Mouse (Mus musculus): Measurements from ENCODE around the gene Mcub. TPM values are rescaled to one million over a fixed set of nuclear protein-coding genes. Genes with fewer than 3 reads are reported as not detected.

Mcub gene
- total RNA-seq, 2 experiments from 2014 or later: 1.2 to 1.4 TPM

GRCm38 (mm10) chr3:129981756-129982155 is 11.8 kb upstream of the Mcub start:
- Histone ChIP-seq H3K27ac (no peak overlapping the region), H3K4me3 (no peak overlapping the region)
- DNase-seq (ENCODE audit: extremely low spot score in 1 of 2, low spot score in 2 of 2): no peak
- intact Hi-C loops (cut with DNase I): no loop called here
- TF ChIP-seq CTCF (IDR thresholded peaks at IDR 0.05): no peak

GRCm38 (mm10) chr3:129979510-129979909 is 9.5 kb upstream of the Mcub start:
- TF ChIP-seq CTCF (IDR thresholded peaks at IDR 0.05): no peak
- intact Hi-C loops (cut with DNase I): no loop called here
- Histone ChIP-seq H3K27ac (no peak overlapping the region), H3K4me3 (no peak overlapping the region)
- DNase-seq (ENCODE audit: extremely low spot score in 1 of 2, low spot score in 2 of 2): no peak

- no peak for DNase-seq (ENCODE audit: extremely low spot score in 1 of 2, low spot score in 2 of 2)
- no peak overlapping the region for H3K4me3 ChIP-seq
Observed at GRCm38 (mm10) chr3:129978716-129979115, 8.7 kb upstream of the Mcub start.

GRCm38 (mm10) chr3:129976317-129976716 is 6.3 kb upstream of the Mcub start:
- DNase-seq (ENCODE audit: extremely low spot score in 1 of 2, low spot score in 2 of 2): no peak
- no peak for TF ChIP-seq CTCF (IDR thresholded peaks at IDR 0.05)
- Histone ChIP-seq H3K27ac (no peak overlapping the region), H3K4me3 (no peak overlapping the region)
- intact Hi-C loops (cut with DNase I): no loop called here

More at GRCm38 (mm10) chr3:129978716-129979115, 8.7 kb upstream of the Mcub start:
- intact Hi-C loops (cut with DNase I): no loop called here
- no peak overlapping the region for H3K27ac ChIP-seq
- no peak for TF ChIP-seq CTCF (IDR thresholded peaks at IDR 0.05)

GRCm38 (mm10) chr3:129970529-129971515 is 816 bp upstream of the Mcub start:
- TF ChIP-seq CTCF (IDR thresholded peaks at IDR 0.05): no peak
- no peak for DNase-seq (ENCODE audit: extremely low spot score in 1 of 2, low spot score in 2 of 2)
- Histone ChIP-seq H3K4me3 (peak overlapping the region; percentile 55; the same call in 1 of the 2 replicates), H3K27ac (no peak overlapping the region)
- intact Hi-C loops (cut with DNase I): no loop called here

GRCm38 (mm10) chr3:129969031-129969430 is 975 bp downstream of the Mcub start:
- no peak for DNase-seq (ENCODE audit: extremely low spot score in 1 of 2, low spot score in 2 of 2)
- H3K27ac ChIP-seq: no peak overlapping the region
- peak overlapping the region; percentile 55; the same call in 1 of the 2 replicates for H3K4me3 ChIP-seq
- intact Hi-C loops (cut with DNase I): loop anchor here (5.0 kb wide), 1 partner anchor 52 kb away; no protein-coding TSS in a partner anchor
- TF ChIP-seq CTCF (IDR thresholded peaks at IDR 0.05): no peak

DNA sequence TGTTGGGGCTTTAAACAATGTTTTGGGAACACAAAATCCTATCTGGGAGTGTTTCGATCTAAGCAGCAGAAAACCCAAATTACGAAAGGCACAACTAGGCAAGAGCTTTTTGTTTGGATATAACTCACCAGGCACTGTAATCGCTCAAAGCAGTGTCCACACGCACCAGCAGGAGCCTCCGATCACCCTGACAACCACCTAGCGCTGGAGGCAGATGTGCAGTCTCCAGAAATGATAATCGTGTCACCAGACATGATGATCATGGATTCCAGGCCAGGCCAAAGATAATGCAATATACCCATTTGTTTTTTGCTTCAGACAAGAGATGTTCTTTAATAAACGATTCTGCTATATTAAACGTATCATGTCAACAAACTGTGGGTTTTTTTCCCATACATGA is 2.1 kb downstream of the Mcub start:
- intact Hi-C loops (cut with DNase I): loop anchor here (5.0 kb wide), 1 partner anchor 51 kb away; no protein-coding TSS in a partner anchor
- DNase-seq (ENCODE audit: extremely low spot score in 1 of 2, low spot score in 2 of 2): no peak
- H3K27ac ChIP-seq: no peak overlapping the region
- TF ChIP-seq CTCF (IDR thresholded peaks at IDR 0.05): no peak
- H3K4me3 ChIP-seq: no peak overlapping the region

- TF ChIP-seq CTCF (IDR thresholded peaks at IDR 0.05): no peak
- DNase-seq (ENCODE audit: extremely low spot score in 1 of 2, low spot score in 2 of 2): no peak
- H3K4me3 ChIP-seq: no peak overlapping the region
- H3K27ac ChIP-seq: no peak overlapping the region
- intact Hi-C loops (cut with DNase I): loop anchor here (5.0 kb wide), 1 partner anchor 47 kb away; no protein-coding TSS in a partner anchor
Observed at GRCm38 (mm10) chr3:129964681-129965080, 5.3 kb downstream of the Mcub start.

GRCm38 (mm10) chr3:129962533-129962932 is 7.5 kb downstream of the Mcub start:
- TF ChIP-seq CTCF (IDR thresholded peaks at IDR 0.05): no peak
- no peak overlapping the region for H3K27ac ChIP-seq
- DNase-seq (ENCODE audit: extremely low spot score in 1 of 2, low spot score in 2 of 2): no peak
- H3K4me3 ChIP-seq: no peak overlapping the region
- intact Hi-C loops (cut with DNase I): no loop called here

DNA sequence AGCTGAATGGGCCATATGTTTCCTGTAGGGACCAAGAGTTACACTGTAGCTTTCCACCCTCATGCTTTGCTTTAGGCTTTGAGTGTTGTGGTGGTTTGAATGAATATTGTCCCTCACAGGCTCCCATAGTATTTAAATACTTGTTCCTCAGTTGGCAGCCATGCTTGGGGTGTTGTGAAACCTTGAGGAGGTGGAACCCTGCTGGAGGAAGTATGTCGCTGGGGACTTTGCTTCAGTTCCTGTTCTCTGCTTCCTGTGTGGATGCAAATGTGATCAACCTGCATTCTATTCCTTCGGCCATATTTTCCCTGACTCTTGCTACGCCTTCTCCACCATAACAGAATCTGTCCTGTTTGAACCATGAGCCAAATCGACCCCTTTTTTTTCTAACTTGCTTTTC is 16.7 kb downstream of the Mcub start:
- intact Hi-C loops (cut with DNase I): no loop called here
- DNase-seq (ENCODE audit: extremely low spot score in 1 of 2, low spot score in 2 of 2): no peak
- TF ChIP-seq CTCF (IDR thresholded peaks at IDR 0.05): no peak
- no peak overlapping the region for H3K27ac ChIP-seq
- no peak overlapping the region for H3K4me3 ChIP-seq

- intact Hi-C loops (cut with DNase I): no loop called here
- DNase-seq (ENCODE audit: extremely low spot score in 1 of 2, low spot score in 2 of 2): no peak
- no peak overlapping the region for H3K4me3 ChIP-seq
- no peak overlapping the region for H3K27ac ChIP-seq
- no peak for TF ChIP-seq CTCF (IDR thresholded peaks at IDR 0.05)
Observed at GRCm38 (mm10) chr3:129949158-129949773, 20.7 kb downstream of the Mcub start.

DNA sequence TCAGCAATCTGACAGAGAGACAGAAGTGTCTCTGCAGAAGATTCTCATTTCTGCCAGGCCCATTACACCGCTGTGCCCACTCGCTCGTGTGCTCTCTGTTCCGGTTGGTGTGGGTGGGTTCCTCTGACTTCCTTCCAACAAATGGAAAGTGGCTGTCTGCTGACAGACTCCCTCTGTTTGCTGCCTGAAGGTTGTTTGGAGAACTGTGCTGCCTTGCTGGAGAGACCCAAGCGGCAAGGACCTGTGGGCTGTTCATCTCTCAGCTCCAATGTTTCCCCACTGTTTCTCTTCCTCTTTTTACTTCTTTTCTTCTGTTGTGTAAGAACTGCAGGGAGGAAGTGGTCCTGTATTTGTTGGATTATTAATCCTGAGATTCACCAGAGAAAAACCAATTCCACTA is 21.6 kb downstream of the Mcub start:
- intact Hi-C loops (cut with DNase I): no loop called here
- peak; percentile 26 to 49 for DNase-seq (ENCODE audit: extremely low spot score in 1 of 2, low spot score in 2 of 2)
- TF ChIP-seq CTCF (IDR thresholded peaks at IDR 0.05): no peak
- peak overlapping the region; percentile 64; the same call in 1 of the 2 replicates for H3K27ac ChIP-seq
- H3K4me3 ChIP-seq: no peak overlapping the region

All from left cerebral cortex, adult 2 months (tissue).